Mouse (Mus musculus): ENCODE measurements around the gene Zdhhc25.

GRCm38 (mm10) chr15:88600002-88600401, at the start of gene Zdhhc25:
- no peak for TF ChIP-seq USF1 (IDR thresholded peaks at IDR 0.05; ENCODE audit: low read depth)
- no peak for TF ChIP-seq CEBPB (IDR thresholded peaks at IDR 0.05; ENCODE audit: low read depth)
- no peak for TF ChIP-seq CTCF (IDR thresholded peaks at IDR 0.05; ENCODE audit: control insufficient read depth, insufficient read depth, insufficient read length)
- TF ChIP-seq MYOD1 (IDR thresholded peaks at IDR 0.05; ENCODE audit: control insufficient read depth, insufficient read length, low read depth): no peak

Measured in C2C12 (cell line).